Mouse (Mus musculus) kidney, adult 9 months (tissue): ENCODE data around the gene Gigyf2.

Experiments used
- DNase-seq: peaks from one replicate; pipeline ENCODE4 v3.0.0; 2022

The Gigyf2 gene

DNA sequence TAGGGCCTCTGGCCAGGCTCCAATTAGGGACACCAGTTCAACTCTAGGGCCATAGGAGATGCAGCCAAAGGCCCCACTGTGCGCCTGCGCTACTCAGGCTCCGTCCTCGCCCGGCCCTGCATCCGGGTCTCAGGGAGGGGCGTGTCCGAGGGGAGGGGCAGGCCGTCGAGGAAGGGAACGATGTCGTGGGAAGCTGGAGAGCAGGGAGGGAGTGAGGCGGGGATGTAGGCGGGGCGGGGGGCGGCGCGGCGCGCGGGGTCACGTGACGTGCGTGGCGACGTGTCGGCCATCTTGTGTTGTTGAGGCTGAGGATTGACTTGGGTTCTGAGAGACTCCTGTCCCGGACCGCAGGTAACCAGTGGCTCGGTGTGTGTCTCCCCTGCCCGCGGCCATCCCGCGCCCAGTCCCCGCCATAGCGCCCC, at the start of gene Gigyf2:
Gene Gigyf2 (plus strand): TSS at position 257 of the 422 bp plus-strand sequence.
- peak; percentile 97 for DNase-seq

- no peak for DNase-seq
Observed at GRCm38 (mm10) chr1:87280281-87280680, 46.5 kb upstream of the Gigyf2 start.

GRCm38 (mm10) chr1:87281599-87282412, 45.0 kb upstream of the Gigyf2 start:
- DNase-seq: no peak

DNA sequence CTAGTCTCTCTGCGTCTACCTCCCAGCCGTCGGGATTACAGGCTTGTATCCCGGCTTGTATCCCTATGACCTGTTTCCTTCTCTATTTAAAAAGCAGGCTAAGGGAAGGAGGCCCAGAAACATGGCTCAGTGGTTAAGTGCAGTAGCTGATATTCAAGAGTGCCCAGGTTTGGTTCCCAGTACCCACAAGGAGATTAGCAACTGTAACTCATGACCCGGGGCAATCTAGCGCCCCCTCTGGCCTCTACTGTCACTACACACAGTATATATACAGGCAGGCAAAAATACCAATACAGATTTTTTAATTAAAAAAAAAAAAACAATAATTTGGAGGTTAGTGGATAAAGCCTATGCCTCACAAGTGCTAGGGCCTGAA, 44.4 kb upstream of the Gigyf2 start:
- DNase-seq: no peak

- DNase-seq: peak; percentile 48
Observed at GRCm38 (mm10) chr1:87283410-87283960, 43.3 kb upstream of the Gigyf2 start.

DNA sequence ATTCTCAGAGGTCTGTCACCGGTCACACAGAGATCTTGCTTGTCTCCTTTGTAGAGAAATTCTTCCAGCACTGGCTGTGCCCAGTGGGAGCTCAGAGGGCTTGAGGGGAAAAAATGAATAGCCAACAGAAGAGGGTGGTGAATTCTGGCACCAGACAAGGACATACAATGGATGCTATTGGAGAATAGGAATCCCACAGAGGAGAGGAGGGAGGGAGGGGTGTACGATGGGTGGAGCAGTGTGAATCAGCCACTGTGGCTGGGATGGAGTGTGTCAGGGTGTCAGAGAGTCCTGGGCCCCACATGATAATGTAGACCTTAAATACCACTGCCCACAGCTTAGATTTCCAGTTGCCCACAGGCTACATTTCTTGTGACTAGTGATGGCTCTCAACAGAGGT, 39.7 kb upstream of the Gigyf2 start:
- no peak for DNase-seq

DNA sequence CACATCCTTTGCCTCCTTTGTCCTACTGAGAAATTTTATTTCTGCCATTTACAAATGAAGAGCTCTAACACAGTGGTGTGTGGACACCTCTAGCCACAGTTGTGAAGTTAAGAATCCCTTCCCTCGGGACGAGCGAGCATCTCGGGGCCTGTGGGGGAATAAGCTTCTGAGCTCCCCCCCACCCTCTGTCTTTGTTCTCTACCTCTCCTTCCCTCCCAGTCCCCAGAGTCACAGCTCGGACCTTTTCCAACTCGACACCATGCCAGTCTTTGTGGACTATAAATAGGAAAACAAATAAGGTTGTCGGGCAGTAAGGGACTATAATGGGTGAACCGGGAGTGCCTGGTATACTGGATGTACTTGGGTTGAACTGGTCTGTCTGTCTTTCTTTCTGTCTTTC, 35.4 kb upstream of the Gigyf2 start:
- no peak for DNase-seq

DNA sequence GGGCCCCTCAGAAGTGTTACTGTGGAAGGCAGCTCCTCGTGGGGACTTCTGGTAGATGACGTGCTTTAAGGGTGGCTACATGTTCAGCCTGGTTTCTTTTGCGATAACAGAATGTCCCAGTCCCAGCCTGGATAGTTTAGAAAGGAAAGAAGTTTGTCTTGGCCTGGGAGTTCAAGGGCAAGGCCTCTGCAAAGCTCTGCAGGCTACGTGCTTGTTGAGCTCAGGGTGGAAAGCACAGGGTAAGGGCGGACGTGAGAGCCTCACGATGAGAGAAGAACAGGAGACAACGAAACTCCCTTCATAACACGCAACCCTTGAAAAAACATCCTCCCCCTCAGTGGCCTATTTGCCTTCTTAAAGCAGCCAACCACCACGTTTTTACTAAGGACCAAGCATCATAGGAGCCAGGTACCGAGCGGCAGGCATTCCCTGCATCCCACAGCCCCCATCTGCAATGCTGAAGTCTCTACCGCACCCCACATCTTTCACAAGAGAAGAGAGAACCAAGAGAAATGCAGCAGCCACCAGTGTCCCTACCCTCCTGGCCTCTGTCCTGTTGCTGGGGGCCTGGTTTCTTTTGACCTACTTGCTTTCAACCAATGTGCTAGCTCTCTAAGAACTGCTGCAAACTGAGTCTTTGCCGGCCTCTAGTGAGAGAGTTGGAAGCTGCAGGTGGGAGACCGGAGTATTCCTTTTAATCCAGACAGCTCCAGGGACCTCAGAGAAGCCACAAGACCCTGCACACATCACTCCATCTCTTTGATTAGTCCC, 34.2 kb upstream of the Gigyf2 start:
- DNase-seq: peak; percentile 79

DNA sequence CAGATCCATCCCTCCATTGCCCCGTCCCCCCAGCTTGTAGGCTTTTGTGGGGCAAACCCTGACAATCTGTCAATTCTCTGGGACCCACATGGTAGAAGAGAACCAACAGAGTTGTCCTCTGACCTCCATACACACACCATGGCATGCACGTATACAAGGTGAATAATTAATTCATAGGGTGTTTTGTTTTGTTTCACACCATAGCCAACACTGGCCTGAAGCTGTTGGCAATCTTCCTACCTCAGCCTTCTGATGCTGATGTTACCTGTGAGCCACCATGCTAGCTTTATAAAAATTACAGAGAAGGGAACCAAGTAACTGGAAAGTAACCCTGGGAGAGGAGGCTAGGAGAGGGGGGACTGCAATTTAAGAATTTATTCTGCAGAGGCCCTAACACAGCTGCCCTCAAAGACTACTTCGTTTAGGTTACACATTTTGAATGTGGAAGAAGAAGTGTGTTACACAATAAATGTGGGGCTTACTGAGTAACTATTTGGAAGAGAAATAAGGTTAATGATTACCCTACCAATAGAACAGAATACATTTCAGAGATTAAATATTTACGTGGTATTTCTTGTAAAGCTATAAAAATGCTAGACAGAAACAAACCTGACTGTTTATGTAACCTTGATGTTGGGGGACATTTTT, 32.6 kb upstream of the Gigyf2 start:
- DNase-seq: peak; percentile 79

DNA sequence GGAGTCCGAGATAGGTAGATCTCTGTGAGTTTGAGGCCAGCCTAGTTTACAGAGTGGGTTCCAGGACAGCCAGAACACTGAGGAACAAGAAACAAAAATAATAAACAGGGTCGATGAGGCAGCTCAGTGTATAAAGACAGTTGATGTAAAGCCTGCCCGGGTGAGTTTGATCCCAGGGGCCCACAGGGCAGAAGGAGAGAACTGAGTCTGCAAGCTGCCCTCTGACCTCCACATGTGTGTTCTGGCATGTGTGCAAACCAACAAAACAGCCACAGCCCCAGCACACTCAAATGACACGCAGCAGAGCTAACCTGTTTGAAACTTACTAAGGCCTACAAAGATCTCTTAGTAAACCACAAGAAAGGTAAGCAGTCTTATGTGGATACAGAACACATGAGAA, 31.8 kb upstream of the Gigyf2 start:
- no peak for DNase-seq

GRCm38 (mm10) chr1:87297346-87297925, 29.4 kb upstream of the Gigyf2 start:
- no peak for DNase-seq

- DNase-seq: no peak
Observed at GRCm38 (mm10) chr1:87300360-87301286, 26.2 kb upstream of the Gigyf2 start.

- DNase-seq: no peak
Observed at GRCm38 (mm10) chr1:87301971-87302370, 24.8 kb upstream of the Gigyf2 start.

DNA sequence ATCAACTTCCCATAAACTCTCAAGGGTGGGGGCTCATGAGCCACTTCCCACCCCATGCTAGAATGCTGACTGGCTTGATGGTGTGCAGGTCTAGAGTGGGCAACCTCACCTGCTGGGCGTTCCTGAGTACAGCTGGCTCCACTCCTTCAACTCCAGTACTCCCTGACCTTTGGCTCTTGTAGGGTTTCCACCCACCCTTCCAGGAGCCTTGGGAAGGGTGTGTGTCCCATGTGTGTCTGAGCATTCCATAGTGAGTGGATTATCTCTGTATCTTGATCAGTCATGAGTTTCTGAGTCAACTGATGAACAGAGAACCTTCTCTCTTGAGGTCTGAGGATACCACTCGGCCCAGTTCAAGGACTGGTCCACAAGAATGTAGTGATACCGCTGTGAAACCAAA, 17.8 kb upstream of the Gigyf2 start:
- DNase-seq: no peak

DNA sequence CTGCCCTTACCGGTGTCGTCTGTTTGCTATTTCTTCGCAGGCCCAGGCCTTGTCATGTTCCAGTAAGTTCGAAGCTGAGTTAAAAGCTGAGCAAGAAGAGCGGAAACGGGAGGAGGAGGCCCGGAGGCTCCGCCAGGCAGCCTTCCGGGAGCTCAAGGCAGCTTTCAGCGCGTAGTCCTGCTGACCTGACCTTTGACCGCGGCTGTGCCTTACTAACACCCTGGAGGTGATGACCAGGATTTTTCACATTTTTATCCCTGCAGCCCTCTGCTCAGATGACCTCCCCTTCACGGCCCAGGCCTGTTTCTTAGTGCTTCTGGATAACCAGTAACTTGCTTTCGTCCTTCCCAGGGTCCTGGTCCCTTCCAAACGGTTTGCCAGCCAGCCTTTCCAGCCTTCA, 17.2 kb upstream of the Gigyf2 start:
- peak; percentile 52 for DNase-seq

DNA sequence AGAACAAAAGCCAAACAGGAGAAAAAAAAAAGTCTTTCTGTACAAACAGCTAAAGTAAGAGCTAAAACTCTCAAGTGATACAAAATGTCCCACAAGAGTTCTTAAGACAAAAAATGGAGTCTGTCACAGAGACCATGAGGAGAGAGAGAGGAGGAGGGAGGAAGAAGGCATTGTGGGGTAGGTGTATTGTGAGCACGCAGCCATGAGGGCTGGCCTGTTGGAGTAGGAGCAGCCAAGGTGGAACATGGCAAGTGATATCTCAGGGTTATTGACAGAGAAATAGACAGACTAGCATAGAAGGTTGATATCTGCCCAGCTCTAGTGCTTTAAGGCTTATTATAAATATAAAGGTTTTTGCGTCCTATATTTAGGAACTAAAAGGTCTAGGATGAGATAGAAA, 14.1 kb upstream of the Gigyf2 start:
- DNase-seq: no peak

- no peak for DNase-seq
Observed at GRCm38 (mm10) chr1:87313116-87313515, 13.7 kb upstream of the Gigyf2 start.

DNA sequence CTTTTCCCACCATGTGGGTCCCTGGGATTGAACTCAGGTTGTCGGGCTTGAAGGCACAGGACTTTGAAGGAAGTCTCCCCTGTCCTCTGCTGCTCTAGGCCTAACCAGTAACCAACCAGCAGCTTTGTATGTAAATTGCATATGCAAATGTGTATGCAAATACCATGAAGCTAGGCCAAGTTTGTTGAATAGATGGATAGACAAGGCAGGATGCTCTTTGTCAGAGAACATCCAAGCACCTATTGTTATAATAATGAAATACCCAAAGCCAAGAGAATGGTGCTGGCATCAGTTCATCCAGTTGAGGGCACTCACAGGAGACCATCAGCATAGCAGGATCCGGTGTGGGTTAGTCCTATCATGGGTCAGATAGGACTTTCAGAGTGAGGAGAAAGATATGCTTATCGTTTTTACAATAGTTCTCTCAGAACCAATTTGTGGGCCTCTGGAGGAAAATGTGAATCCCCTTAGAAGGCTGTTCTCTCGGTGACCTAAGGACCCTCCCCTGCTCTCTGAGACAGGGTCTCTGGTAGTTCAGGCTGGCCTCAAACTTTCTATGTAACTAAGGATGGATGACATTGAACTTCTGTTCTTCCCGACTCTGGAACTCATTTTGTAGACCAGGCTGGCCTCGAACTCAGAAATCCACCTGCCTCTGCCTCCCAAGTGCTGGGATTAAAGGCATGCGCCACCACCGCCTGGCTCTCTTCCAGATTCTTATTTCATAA, 12.8 kb upstream of the Gigyf2 start:
- DNase-seq: no peak

DNA sequence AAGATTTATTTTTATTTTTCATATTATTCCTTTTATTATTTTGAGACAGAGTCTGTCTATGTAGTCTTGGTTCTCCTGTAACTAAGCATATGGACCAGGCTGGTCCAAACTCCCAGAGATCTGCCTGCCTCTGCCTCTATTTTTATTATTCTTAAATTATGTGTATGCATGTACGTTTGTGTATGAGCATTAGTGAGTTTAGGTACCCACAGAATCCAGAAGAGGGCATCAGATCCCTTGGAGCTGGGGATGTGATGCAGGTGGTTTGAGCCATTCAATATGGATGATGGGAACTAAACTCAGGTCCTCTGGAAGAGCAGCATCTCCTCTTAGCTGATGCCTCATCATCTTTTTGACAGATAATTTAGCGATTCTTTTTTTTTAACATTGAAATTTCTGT, 11.4 kb upstream of the Gigyf2 start:
- DNase-seq: no peak

GRCm38 (mm10) chr1:87315894-87316293, 10.9 kb upstream of the Gigyf2 start:
- DNase-seq: no peak

DNA sequence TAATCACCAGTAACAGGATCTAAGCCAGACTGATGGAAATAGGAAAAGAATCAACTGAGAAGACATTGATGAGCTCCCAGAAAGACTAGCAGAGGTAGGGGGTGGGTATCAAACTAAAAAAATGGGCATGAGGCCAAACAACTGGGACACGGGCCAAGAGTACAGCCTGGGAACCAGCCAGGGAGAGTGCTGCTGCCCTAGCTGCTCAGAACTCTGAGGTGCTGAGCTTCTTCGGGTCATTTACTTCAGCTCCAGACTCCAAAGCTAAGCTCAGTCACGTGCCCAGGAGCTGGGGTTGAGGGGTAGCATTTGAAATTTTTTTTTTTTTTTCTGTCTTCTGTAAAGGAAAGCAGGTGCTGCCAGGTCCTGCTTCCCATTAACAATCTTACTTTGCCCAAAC, 10.1 kb upstream of the Gigyf2 start:
- peak; percentile 95 for DNase-seq
